Mouse (Mus musculus) heart, embryonic 12.5 days (tissue): ENCODE results near the gene Gal3st2c. TPM values are rescaled to one million over a fixed set of nuclear protein-coding genes. Genes with fewer than 3 reads are reported as not detected.
"Not testable (repeated sequence)": the region's sequence is repeated elsewhere in the genome, so short reads cannot be mapped to it uniquely, and the experiment has no call there.

Experiments used
- ATAC-seq: fragments of 200-750 bp; cut with Nextera tagmentation; 2 replicates; pipeline ENCODE4 v1.8.0; 2017; ENCODE audit warnings: moderate TSS enrichment, moderate library complexity; ENCODE audit not compliant: insufficient number of reproducible peaks, low FRiP score
- H3K27ac ChIP-seq: fragments of 300-500 bp; sonication (generic); 2 replicates; pipeline ENCODE4 v1.5.1; 2016; ENCODE audit warnings: mild to moderate bottlenecking, moderate library complexity; ENCODE audit not compliant: poor library complexity, severe bottlenecking
- H3K27me3 ChIP-seq: fragments of 300-500 bp; sonication (generic); replicated peaks from 2 replicates; pipeline ENCODE4 v1.6.1; 2016; ENCODE audit warnings: mild to moderate bottlenecking, moderate library complexity
- H3K36me3 ChIP-seq: fragments of 300-500 bp; sonication (generic); 2 replicates; pipeline ENCODE4 v1.6.1; 2016; ENCODE audit warnings: mild to moderate bottlenecking, moderate library complexity
- H3K4me1 ChIP-seq: fragments of 300-500 bp; sonication (generic); replicated peaks from 2 replicates; pipeline ENCODE4 v1.6.1; 2016; ENCODE audit warnings: mild to moderate bottlenecking
- H3K4me2 ChIP-seq: fragments of 300-500 bp; sonication (generic); 2 replicates; pipeline ENCODE4 v1.6.1; 2016; ENCODE audit warnings: mild to moderate bottlenecking, moderate library complexity
- H3K4me3 ChIP-seq: fragments of 300-500 bp; sonication (generic); 2 replicates; pipeline ENCODE4 v1.5.1; 2016; ENCODE audit warnings: mild to moderate bottlenecking
- H3K9ac ChIP-seq: fragments of 300-500 bp; sonication (generic); 2 replicates; pipeline ENCODE4 v1.6.1; 2016; ENCODE audit warnings: mild to moderate bottlenecking, moderate library complexity
- H3K9me3 ChIP-seq: fragments of 300-500 bp; sonication (generic); replicated peaks from 2 replicates; pipeline ENCODE4 v1.6.1; 2016; ENCODE audit warnings: mild to moderate bottlenecking, moderate library complexity
- WGBS: fragments of 180-500 bp; shearing (Covaris S2); methylation state at CpG from one replicate; pipeline ENCODE4 v1.1.7; 2016; 5-methylcytosine and 5-hydroxymethylcytosine counted together
- polyA plus RNA-seq: library from polyadenylated mRNA; unstranded; fragments of >200 nt; fragmentation: Nextera tagmentation; extraction: Ambion mirVana; gene quantifications from 2 replicates; pipeline ENCODE4 v1.2.1, GENCODE M21; 2016

Gal3st2c gene
- polyA plus RNA-seq = not detected in 2 replicates

GRCm38 (mm10) chr1:93990209-93990608 is at the start of gene Gal3st2c:
TSS of gene Gal3st2c (plus strand) at chr1:93990509.
- not testable (repeated sequence) for ATAC-seq
- WGBS = 85% methylated on average over 7 of the region's 8 CpGs

GRCm38 (mm10) chr1:93949087-93949486 is 41.2 kb upstream of the Gal3st2c start:
- not testable (repeated sequence) for H3K9me3 ChIP-seq, H3K9ac ChIP-seq, H3K4me2 ChIP-seq, H3K4me1 ChIP-seq, H3K4me3 ChIP-seq, H3K27me3 ChIP-seq, H3K27ac ChIP-seq, H3K36me3 ChIP-seq
- ATAC-seq = peak; percentile 85
- no CpG with 5 or more reads among the region's 11 CpGs for WGBS

More at GRCm38 (mm10) chr1:93990209-93990608, at the start of gene Gal3st2c:
- not testable (repeated sequence) for H3K9ac ChIP-seq, H3K27me3 ChIP-seq, H3K36me3 ChIP-seq, H3K4me3 ChIP-seq, H3K4me1 ChIP-seq, H3K9me3 ChIP-seq, H3K4me2 ChIP-seq, H3K27ac ChIP-seq

GRCm38 (mm10) chr1:93966489-93966888 is 23.8 kb upstream of the Gal3st2c start:
- WGBS = no CpG with 5 or more reads among the region's 1 CpGs
- ATAC-seq = 0 out of 2 replicates have a peak, but pooled peaks have one; percentile 45
- H3K4me2 ChIP-seq, H3K9ac ChIP-seq, H3K27me3 ChIP-seq, H3K4me3 ChIP-seq, H3K4me1 ChIP-seq, H3K36me3 ChIP-seq, H3K9me3 ChIP-seq, H3K27ac ChIP-seq: not testable (repeated sequence)

- not testable (repeated sequence) for H3K36me3 ChIP-seq, H3K27ac ChIP-seq, H3K4me3 ChIP-seq, H3K4me2 ChIP-seq, H3K9me3 ChIP-seq, H3K27me3 ChIP-seq, H3K9ac ChIP-seq, H3K4me1 ChIP-seq
- 33% methylated on average over 4 of the region's 5 CpGs for WGBS
- ATAC-seq = peak; percentile 79
These were observed 19.9 kb upstream of the Gal3st2c start for GRCm38 (mm10) chr1:93970380-93970779.

- H3K4me1 ChIP-seq, H3K27ac ChIP-seq, H3K4me3 ChIP-seq, H3K9me3 ChIP-seq, H3K27me3 ChIP-seq, H3K9ac ChIP-seq, H3K4me2 ChIP-seq, H3K36me3 ChIP-seq, ATAC-seq: not testable (repeated sequence)
- no CpG with 5 or more reads among the region's 4 CpGs for WGBS
These were observed 19.5 kb upstream of the Gal3st2c start for GRCm38 (mm10) chr1:93970797-93971196.

- not testable (repeated sequence) for H3K9me3 ChIP-seq, H3K36me3 ChIP-seq, H3K4me2 ChIP-seq, H3K4me1 ChIP-seq, H3K27ac ChIP-seq, H3K4me3 ChIP-seq, ATAC-seq, H3K27me3 ChIP-seq, H3K9ac ChIP-seq
- 69% methylated on average over 3 of the region's 4 CpGs for WGBS
These were observed 14.5 kb upstream of the Gal3st2c start for GRCm38 (mm10) chr1:93975764-93976163.

- H3K9ac ChIP-seq, H3K4me2 ChIP-seq, H3K36me3 ChIP-seq, H3K27me3 ChIP-seq, H3K9me3 ChIP-seq, H3K4me3 ChIP-seq, H3K27ac ChIP-seq, H3K4me1 ChIP-seq, ATAC-seq: not testable (repeated sequence)
- WGBS = no CpG with 5 or more reads among the region's 7 CpGs
These were observed 12.0 kb upstream of the Gal3st2c start for GRCm38 (mm10) chr1:93978287-93978686.

- ATAC-seq = 0 out of 2 replicates have a peak, but pooled peaks have one; percentile 12
- H3K4me3 ChIP-seq, H3K27ac ChIP-seq, H3K27me3 ChIP-seq, H3K36me3 ChIP-seq, H3K4me1 ChIP-seq, H3K9ac ChIP-seq, H3K4me2 ChIP-seq, H3K9me3 ChIP-seq: not testable (repeated sequence)
- WGBS = 100% methylated on average over 1 of the region's 2 CpGs
These were observed 9.4 kb upstream of the Gal3st2c start for GRCm38 (mm10) chr1:93980932-93981331.

GRCm38 (mm10) chr1:93986167-93986566 is 4.1 kb upstream of the Gal3st2c start:
- no peaks in the 10 kb centered on the region for H3K36me3 ChIP-seq
- H3K4me3 ChIP-seq = no peak overlapping the region
- 20% methylated on average over 3 of the region's 3 CpGs for WGBS
- H3K27me3 ChIP-seq = no peaks in the 10 kb centered on the region
- no peak overlapping the region for H3K27ac ChIP-seq
- no peak overlapping the region for H3K4me2 ChIP-seq
- H3K4me1 ChIP-seq = no peaks in the 10 kb centered on the region
- no peak for ATAC-seq
- H3K9ac ChIP-seq = no peak overlapping the region
- no peaks in the 10 kb centered on the region for H3K9me3 ChIP-seq

GRCm38 (mm10) chr1:93988786-93989185 is 1.5 kb upstream of the Gal3st2c start:
- Histone ChIP-seq H3K27ac (no peak overlapping the region), H3K4me1 (no peaks in the 10 kb centered on the region), H3K9me3 (no peaks in the 10 kb centered on the region), H3K9ac (no peak overlapping the region), H3K36me3 (no peaks in the 10 kb centered on the region), H3K27me3 (no peaks in the 10 kb centered on the region), H3K4me3 (no peak overlapping the region), H3K4me2 (no peak overlapping the region)
- 39% methylated on average over 3 of the region's 3 CpGs for WGBS
- ATAC-seq = no peak

GRCm38 (mm10) chr1:93991068-93991467 is 759 bp downstream of the Gal3st2c start:
- not testable (repeated sequence) for H3K27ac ChIP-seq, H3K4me1 ChIP-seq, H3K27me3 ChIP-seq, H3K9me3 ChIP-seq, H3K36me3 ChIP-seq, H3K4me2 ChIP-seq, H3K4me3 ChIP-seq, ATAC-seq, H3K9ac ChIP-seq
- 70% methylated on average over 2 of the region's 2 CpGs for WGBS

GRCm38 (mm10) chr1:93991491-93991890 is 1.2 kb downstream of the Gal3st2c start:
- not testable (repeated sequence) for H3K4me3 ChIP-seq, H3K36me3 ChIP-seq, H3K27ac ChIP-seq, H3K4me1 ChIP-seq, H3K9me3 ChIP-seq, H3K9ac ChIP-seq, H3K27me3 ChIP-seq, ATAC-seq, H3K4me2 ChIP-seq
- WGBS = 67% methylated on average over 3 of the region's 3 CpGs
